Mouse (Mus musculus) thymus, adult 18-20 months (tissue): ENCODE results near the gene Sirt2.

ENCODE experiments used
- DNase-seq, 2 experiments: peaks; one replicate each; pipeline ENCODE4 v3.0.0; 2022; ENCODE audit warnings: mixed read lengths in 2 of 2

The Sirt2 gene

DNA sequence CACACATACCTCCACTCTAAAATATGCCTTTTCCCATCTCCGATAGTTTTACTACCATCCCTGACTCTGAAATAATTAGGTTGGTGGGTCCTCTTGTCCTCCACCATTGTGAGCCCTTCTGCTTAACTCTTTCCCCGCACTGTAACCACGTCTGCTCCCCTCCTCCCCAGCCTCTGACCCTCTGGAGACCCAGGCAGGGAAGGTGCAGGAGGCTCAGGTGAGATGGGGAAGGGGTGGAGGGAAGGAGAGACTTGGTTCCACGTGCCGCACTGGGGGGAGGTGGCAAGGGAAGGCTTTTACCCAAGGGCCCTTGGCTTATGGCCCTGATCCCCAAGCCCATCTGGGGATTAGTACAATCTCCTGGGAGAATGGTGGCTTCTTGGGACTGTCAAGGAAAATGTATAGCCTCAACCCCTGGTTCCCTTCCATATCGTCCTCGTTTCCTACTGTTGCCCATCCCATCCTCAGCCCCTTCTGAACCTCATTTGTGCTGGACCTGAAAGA, 979 bp downstream of the Sirt2 start, which contains the start of gene Nfkbib:
TSS of gene Nfkbib (minus strand) at position 51 of the 504 bp plus-strand sequence.
- DNase-seq, result no peak

DNA sequence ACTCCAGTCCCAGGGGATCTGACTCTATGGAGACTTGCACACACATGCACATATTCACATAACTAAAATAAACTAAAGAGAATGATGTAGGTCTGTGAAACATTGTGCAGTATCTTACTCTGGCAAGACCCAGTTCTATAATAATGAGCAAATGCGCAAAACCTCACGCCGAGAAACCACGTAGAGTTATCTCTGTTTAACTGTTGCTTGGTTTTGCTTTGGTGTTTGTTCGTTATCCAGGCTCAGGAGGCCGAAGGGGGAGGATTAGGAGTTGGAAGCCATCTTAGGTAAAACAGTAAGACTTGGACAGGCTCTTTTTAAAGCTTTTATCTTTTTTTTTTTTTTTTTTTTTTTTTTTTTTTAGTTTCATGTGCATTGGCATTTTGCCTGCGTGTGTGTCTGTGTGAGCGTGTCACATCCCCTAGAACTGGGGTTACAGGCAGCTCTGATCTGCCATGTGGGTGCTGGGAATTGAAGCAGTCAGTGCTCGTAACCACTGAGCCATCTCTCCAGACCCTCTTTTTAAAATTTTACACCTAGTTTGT, 3.0 kb downstream of the Sirt2 start:
- no peak for DNase-seq

DNA sequence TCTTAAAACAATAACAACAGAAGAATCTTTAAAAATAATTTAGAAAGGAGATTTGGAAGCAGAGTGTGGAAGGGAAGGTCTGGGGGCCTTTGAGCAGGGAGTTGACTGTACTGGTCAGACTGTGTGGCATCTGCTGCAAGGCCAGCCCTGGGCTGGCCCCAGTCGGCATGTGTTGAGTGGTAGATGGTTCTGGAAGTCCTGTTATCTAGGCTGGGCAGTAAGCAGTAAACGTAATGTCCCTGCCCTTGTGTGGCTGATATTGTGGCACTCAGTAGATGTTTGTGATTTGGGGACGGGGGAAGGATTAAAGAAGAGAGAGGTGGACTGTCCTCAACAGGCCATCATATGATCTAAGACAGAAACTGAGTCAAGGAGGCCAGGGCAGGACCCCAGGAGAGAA, 3.8 kb downstream of the Sirt2 start:
- DNase-seq, result no peak

DNA sequence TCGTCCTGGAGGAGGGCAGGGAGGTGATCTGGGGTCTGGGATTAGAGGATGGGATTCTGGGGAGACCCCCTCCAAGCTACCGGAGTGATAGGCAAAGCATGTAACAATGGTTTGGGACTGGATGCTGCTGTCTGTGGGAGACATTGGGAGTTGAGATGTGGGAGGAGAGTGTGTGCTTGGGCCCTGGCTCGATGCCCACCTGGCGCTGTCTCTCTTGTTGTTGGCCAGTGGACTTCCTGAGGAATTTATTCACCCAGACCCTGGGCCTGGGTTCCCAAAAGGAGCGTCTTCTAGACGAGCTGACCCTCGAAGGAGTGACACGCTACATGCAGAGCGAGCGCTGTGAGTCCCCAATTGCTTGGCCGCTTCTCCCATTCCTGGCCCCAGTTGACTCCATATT, 5.3 kb downstream of the Sirt2 start:
- no peak for DNase-seq

DNA sequence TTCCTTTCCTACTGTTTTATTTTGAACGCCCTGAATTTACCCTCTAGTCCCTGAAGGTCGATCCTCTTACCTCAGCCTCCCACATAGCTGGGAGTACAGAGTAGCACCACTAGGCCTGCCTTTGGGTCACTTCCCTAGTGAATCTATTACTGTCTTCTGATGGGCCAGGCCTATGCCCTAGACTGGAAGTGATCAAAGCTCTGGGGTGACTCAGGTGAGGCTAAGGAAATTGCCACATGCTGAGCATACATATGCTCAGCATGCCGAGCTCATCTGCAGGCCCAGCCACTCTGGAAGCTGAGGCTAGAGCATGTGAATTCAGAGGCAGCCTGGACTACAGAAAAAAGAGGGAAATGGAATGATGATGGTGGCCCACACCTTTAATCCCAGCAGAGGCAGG, 6.6 kb downstream of the Sirt2 start:
- DNase-seq, result no peak

DNA sequence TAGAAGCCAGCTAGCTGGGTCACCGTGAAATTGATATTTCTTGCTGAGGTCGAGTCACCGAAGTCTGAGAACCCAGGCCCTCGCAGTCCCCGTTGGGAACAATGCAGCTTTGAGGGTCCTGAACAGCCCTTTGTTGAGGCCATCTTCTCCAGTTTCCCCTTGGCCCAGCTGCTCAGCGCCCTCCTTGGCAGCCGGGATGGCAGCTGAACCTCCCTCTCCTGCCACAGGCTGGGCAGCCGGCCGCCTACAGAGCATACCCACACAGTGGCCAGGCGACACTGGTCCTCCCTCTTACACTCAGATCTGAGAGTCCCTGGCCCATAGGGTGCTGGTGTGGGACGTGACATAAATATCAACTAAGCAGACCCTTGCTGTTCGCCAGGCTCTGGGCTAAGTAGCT, 7.6 kb downstream of the Sirt2 start:
- DNase-seq, result no peak

DNA sequence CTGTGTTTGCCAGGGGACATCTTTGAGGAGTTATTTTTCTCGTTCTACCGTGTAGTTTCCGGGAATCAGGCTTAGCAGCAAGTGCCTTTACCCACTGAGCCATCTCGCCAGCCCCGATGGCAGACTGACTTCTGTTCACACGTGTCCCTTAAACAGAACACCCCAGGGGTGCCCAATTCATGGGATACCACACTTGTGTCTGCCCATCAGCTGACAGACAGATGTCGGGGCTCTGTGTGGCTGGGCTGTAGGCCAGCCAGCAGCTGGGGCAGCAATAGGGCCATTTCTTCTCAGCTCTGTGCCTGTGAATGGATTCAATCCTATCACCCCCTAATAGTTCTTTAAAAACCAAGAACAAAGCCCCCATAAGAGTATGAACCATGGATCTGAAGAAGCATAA, 8.6 kb downstream of the Sirt2 start:
- DNase-seq, result no peak

DNA sequence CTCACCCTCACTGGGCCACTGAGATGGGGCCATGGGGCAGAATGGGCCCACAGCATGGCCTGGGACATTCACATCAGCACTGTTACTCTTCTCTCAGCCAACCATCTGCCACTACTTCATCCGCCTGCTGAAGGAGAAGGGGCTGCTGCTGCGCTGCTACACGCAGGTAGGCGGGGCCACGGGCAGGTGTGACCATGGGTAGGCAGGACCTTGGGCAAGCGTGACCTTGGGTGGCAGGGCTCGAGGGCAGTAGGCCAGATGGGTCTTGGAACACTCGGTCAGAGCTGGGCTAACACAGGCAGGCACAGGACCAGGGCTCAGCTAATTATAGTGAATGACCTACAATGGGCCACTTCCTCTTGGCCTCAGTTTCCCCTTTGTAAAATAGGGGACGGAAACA, 12.3 kb downstream of the Sirt2 start:
- DNase-seq, result no peak

DNA sequence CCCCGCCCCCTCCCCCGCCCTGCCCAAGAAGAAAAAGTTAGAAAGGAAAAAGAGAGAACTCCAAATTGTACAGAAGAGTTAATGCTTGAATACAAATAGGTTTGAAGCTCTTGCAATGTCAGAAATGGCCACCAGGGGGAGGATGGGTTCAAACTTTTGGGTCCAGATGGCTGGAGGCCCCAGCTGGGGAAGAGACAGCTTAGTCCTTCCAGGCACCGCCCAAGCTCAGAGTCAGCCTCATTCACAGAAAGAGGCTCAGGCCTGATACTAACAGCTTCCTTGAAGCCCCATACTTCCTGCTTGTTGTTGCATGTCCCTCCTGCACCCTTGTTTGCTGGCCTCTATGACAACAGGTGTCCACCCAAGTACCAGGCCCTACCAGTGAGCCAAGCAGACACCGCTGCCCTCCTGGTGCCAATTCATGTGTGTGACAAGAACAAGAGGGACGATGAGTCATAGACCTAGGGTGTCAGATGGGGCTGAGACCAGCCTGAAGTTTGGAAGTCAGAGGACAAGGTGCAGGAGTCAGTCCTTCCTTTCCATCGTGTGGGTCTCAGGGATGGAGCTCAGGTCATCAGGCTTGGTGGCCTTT, 13.6 kb downstream of the Sirt2 start:
- peak; percentile 81 to 90 for DNase-seq

DNA sequence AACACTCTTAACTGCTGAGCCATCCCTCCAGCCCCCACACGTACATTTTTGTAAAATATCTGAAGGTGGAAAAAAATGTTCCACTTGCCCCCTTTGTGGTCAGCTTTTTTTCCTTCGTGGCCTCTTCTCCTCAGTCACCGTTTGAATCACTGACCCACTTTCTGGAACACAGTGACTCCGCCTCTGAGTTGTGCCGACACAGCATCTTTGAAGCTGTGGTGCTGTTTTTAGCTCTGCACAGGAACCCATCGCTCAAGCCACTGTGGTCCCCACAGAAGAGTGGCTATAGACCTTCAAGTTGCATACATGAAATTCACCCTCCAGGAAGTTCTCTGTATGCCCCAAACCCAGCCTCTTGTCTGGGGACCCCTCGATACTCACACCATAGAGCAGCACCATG, 14.3 kb downstream of the Sirt2 start:
- peak; percentile 63 to 83 for DNase-seq

DNA sequence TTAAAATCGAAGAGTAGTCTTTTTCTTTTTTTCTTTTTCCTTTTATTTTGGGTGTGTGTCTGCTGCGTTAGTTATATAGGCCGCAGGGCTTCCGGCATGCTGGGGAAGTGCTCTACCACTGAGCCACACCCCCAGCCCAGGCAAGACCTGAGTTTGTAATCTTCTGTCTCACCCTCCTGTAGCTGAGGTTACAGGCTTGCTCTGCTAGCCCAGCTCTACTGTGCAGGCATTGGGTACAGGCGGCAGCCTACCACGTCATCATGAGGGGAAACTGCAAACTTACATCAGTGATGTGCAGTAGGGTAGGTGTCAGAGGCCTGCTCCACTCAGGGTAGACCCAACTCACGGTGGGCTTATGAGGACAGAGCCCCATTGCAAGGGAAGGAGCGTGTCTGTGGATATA, 14.7 kb downstream of the Sirt2 start:
- peak; percentile 76 to 87 for DNase-seq

DNA sequence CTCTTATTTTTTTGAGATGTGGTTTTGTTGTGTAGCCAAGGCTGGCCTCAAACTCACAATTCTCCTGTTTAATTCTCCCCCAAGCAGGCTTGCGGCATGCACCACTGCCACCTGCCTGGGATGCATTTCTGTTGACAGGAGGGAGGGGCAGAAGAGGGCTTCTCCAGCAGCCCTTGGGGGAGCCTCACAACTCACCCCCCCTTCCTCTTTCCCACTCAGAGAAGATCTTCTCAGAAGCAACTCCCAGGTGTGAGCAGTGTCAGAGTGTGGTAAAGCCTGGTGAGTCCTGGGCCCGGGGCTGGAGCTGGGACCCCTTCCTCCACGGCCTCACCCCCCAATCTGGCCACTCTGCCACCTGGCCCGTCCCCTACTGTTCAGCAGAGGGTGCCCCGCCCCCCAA, 18.6 kb downstream of the Sirt2 start:
- DNase-seq, result no peak

DNA sequence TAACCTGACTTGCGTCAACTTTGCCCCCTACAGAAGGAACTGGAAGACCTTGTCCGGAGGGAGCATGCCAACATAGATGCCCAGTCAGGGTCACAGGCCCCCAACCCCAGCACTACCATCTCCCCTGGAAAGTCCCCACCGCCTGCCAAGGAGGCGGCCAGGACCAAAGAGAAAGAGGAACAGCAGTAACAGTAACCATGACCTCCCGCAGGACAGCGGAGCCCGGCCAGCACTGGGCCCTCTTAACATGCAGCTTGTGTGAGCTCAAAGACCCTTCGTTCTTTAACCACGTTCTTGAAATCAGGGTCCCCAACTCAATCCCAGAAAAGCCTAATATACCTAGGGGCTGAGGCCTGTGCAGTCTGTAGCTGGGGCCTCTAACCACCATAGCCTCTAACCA, 21.3 kb downstream of the Sirt2 start:
- DNase-seq, result no peak

DNA sequence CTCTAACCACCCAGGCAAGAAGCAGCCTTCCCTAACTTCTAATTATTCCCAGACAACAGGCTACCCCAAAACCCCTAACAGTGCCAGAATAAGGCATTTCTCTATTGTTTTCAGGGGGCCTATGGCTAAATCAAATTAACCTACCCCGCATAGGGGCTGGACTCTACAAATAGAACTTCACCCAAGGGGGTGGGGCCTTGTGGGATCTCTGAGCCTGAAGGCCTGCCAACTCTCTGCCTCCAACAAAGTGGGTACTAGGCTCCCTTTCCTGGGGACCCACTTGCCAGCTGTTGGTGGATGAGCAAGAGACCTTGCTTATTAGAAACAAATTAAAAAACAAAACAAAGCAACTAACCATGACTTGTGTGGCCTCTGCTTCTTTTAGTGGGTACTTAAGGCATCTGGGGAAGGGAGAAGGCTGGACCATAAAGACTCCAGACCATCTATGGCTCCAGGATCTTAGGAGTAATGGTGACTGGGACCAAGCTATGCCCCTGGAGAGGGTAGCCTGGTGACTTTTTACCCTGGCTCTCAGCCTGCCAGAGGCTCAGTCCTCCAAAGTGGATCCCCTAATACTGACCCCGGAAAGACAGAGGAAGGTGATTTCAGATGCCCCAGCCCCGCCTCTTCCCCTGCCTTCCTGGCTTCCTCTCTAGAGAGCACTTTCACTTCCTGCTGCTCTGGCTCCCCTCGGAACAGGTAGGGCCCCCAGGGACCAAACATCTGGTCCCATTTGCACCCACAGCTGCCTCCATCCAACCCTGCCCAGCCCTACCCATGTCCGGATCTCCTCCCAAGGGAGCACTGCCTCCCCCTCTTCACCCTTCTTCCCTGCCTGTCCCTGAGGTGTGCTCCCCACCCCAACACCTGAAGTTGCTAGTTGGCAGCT, 22.0 kb downstream of the Sirt2 start, which contains the start of gene Rinl:
TSS of gene Rinl (plus strand) at position 663 of the 889 bp plus-strand sequence.
- DNase-seq, result peak; percentile 69 to 80

DNA sequence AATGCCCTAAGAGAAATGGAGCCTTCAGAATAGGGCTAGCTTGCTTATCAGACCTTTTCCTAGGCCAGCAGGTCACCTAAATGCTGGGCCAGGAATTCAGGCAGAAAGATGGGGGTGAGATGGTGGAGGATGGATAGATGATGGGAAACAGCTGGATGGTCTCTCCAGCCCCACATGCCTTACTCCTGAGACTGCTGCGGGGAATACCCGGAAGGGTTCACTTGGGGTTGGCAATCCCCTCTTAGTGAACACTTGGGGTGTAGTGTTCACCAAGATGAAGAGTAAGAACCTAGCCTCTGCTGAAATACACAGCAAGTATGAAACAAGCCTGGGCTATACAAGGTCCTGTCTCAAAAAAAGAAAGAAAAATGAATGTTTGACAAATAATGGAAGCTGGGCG, 22.7 kb downstream of the Sirt2 start:
- DNase-seq, result no peak

DNA sequence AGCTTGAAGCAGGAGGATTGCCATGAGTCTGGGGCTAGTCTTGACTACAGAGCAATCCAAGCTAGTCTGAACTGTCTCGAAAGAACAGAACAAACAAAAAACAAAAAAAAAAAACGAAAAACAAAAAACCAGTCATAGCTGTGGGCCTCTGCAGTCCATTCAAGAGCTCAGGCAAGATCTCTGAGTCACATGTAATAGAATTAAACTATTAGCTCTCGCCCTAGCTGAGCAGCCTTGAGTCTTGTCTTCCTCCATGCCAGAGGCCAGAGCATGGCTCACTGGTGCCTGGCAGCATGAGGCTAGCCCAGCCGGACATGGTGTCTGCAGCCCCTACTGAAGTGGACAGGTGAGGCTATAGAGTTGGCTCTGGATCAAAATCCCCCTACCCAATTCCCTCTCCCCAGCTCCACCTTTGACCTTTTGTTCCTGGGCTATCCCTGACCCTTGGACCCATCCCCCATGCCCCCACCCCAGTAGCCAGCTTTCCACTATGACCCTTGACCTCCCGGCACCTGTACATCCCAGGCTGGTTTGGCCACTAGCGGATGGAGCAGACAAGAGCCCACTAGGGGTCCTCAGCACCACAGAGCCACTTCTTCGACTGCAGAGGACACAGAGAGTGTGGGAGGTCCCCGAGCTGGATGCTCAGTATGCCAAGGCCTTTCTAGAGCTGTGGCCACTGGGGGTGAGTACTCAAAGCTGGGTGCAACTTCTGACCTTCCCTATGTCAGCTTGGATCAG, 23.7 kb downstream of the Sirt2 start:
- DNase-seq, result no peak

DNA sequence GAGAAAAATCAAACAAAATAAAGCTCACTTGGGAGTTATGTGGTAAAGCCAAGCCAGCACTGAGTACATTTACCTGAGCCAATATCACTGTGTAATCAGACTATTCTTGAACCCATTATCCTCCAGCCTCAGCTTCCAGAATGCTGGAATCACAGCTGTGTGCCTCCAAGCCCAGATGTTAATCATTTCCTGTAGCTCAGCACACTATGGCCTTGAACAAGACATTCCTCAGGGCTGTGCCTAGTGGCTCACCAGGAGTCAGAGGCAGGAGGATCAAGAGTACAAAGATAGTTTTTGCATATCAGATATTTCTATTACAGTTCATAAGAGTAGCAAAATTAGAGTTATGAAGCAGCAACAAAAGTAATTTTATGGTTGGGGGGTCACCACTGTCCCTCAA, 25.2 kb downstream of the Sirt2 start:
- no peak for DNase-seq

DNA sequence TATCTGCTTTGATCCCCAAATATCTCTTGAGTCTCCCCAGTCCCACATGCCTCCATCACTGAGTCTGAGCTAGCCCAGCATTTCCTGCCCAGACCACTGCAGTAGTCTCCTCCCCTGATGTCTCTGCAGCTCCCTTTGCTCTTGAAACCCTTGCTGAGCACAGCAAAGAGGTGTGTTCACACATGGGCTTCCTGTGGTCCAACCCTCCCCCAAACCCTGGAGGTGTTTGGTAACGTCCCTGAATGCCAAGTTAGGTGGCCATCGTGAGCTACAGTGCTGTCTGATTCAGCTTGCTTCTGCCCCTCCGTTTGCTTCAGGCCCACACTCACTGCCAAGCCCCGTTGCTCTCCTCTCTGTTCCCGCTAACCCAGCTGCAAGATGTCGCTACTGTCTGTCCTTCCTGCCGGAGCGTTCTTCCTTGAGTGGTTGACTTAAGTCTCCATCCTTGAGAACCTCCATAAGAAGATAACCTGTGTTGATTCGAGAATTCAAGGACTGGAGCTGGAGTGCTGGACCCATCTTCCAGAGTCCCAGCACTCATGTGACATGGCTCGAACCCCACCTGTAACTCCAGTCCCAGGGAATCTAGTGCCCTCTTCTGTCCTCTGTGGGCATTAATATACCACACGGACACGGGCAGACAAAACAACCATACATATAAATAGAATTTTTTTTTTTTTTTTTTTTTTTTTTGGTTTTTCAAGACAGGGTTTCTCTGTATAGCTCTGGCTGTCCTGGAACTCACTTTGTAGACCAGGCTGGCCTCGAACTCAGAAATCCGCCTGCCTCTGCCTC, 26.1 kb downstream of the Sirt2 start:
- peak in 1 of 2 experiments; percentile 56 for DNase-seq

DNA sequence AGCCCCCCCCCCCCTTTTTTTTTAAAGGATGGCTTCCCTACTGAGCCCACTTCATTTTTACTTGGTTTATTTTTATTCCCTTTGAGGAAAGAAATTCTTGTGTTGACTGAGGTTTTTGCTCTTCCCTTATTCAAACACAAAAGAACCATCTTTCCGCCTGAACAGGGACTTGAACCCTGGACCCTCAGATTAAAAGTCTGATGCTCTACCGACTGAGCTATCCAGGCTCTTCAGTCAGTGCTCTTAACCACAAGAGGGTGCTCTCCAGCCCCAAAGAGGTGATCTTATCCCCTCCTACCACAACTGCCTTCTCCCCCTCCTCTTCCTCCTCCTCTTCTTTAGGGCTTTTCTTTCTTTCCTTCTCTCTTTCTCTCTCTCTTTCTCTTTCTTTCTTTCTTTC, 27.3 kb downstream of the Sirt2 start:
- peak in 1 of 2 experiments; percentile 53 for DNase-seq

DNA sequence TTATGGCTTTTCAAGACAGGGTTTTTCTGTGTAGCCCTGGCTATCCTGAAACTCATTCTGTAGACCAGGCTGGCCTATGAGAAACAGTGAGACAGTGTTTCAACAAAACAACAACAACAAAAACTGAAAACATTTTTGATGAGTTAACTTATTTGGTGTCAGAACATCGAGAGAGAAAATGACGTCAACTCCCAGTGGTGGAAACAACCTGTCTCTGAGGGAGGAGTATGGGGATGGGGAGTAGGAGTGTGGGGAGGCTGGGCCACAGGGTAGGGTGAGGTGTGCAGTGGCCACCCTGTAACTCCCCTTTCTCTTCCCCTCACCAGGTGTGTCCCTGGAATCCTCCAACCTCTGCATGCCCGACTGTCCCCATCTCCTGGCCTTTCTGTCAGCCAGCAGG, 28.0 kb downstream of the Sirt2 start:
- no peak for DNase-seq

DNA sequence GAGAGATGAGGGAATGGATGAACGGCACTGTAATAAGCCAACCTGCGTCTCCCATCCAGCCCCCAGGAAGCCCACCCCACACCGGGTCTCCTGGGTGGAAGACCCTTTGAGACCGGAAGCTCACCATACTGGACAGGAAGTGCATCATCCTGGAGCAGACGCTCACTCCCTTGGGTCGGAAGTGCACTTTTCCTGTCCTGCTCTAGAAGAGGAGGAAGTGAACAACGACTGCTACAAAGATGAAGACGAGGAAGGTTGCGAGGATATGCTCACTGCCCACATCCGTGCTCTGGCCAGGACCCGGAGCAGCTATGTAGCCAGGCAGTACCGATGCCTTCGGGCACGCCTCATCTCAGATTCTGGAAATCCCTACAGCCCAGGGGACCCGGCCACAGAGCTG, 29.3 kb downstream of the Sirt2 start:
- DNase-seq, result no peak

DNA sequence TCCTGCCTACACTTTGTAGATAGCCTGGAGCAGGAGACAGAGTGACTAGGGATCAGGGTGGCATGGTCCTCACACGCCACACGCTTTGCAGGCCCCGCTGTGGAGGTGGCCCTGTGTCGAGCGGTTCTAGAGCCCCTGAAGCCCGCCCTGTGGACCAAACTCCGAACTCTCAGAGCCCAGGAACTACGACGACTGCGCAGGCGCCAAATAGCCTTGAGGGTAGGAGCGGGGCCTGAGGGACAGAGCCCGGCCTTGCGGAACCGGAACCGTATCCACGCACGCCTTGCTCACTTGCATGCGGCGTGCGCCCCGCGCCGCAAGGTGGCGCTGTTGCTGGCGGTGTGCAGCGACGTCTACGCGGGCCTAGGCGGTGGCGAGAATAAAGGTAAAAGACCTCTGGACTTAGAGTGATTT, 30.0 kb downstream of the Sirt2 start:
- peak; percentile 59 to 64 for DNase-seq
